Mouse (Mus musculus) G1E (cell line): Measurements from ENCODE around the gene Coro7.

Experiments
- CTCF ChIP-seq: IDR thresholded peaks from 2 replicates; pipeline ENCODE4 v1.5.1; 2012; ENCODE audit warnings: low read depth, low read length, inconsistent platforms, mixed read lengths
- GATA1 ChIP-seq: IDR thresholded peaks from 2 replicates; pipeline ENCODE4 v1.6.1; 2012; ENCODE audit warnings: borderline replicate concordance, low read length, inconsistent platforms, mixed read lengths
- GATA2 ChIP-seq: IDR thresholded peaks from 2 replicates; pipeline ENCODE4 v1.6.1; 2012; ENCODE audit warnings: low read depth, low read length, inconsistent platforms, borderline replicate concordance
- POLR2AphosphoS5 ChIP-seq: IDR thresholded peaks from 2 replicates; pipeline ENCODE4 v1.6.1; 2012; ENCODE audit warnings: low read depth, low read length, inconsistent platforms; ENCODE audit not compliant: insufficient replicate concordance
- TAL1 ChIP-seq: conservative IDR thresholded peaks from 2 replicates; pipeline ENCODE4 v1.6.1; 2012; ENCODE audit warnings: low read depth, low read length, inconsistent platforms, mixed read lengths

- TF ChIP-seq CTCF (no peak), TAL1 (no peak), GATA1 (no peak), POLR2AphosphoS5 (no peak), GATA2 (no peak)
Measured at GRCm38 (mm10) chr16:4651081-4651480, 28.5 kb downstream of the Coro7 start.
